Mouse (Mus musculus) liver, embryonic 12.5 days (tissue): ENCODE results near the gene Irak2. TPM values are rescaled to one million over a fixed set of nuclear protein-coding genes. Genes with fewer than 3 reads are reported as not detected.
A peak's percentile ranks its signal among the peaks of the same experiment; 100 is the strongest.

ENCODE experiments used
- ATAC-seq: fragments of 200-750 bp; cut with Nextera tagmentation; 2 replicates; pipeline ENCODE4 v1.8.0; 2017; ENCODE audit warnings: moderate number of reproducible peaks, mild to moderate bottlenecking, moderate library complexity
- H3K27ac ChIP-seq: fragments of 300-500 bp; sonication (generic); 2 replicates; pipeline ENCODE4 v1.5.1; 2016; ENCODE audit warnings: mild to moderate bottlenecking
- H3K27me3 ChIP-seq: fragments of 300-500 bp; sonication (generic); replicated peaks from 2 replicates; pipeline ENCODE4 v1.6.1; 2016; ENCODE audit warnings: mild to moderate bottlenecking, moderate library complexity
- H3K36me3 ChIP-seq: fragments of 300-500 bp; sonication (generic); 2 replicates; pipeline ENCODE4 v1.6.1; 2016; ENCODE audit warnings: mild to moderate bottlenecking, moderate library complexity
- H3K4me1 ChIP-seq: fragments of 300-500 bp; sonication (generic); 2 replicates; pipeline ENCODE4 v1.6.1; 2016
- H3K4me2 ChIP-seq: fragments of 300-500 bp; sonication (generic); 2 replicates; pipeline ENCODE4 v1.6.1; 2016; ENCODE audit warnings: mild to moderate bottlenecking, moderate library complexity
- H3K4me3 ChIP-seq: fragments of 300-500 bp; sonication (generic); 2 replicates; pipeline ENCODE4 v1.5.1; 2016; ENCODE audit warnings: mild to moderate bottlenecking, moderate library complexity
- H3K9ac ChIP-seq: fragments of 300-500 bp; sonication (generic); 2 replicates; pipeline ENCODE4 v1.6.1; 2016; ENCODE audit warnings: mild to moderate bottlenecking, moderate library complexity
- H3K9me3 ChIP-seq: fragments of 300-500 bp; sonication (generic); replicated peaks from 2 replicates; pipeline ENCODE4 v1.6.1; 2016; ENCODE audit warnings: mild to moderate bottlenecking, moderate library complexity
- WGBS: fragments of 180-500 bp; shearing (Covaris S2); methylation state at CpG from one replicate; pipeline ENCODE4 v1.1.7; 2016; ENCODE audit not compliant: insufficient replicate concordance; 5-methylcytosine and 5-hydroxymethylcytosine counted together
- polyA plus RNA-seq: library from polyadenylated mRNA; unstranded; fragments of >200 nt; fragmentation: Nextera tagmentation; extraction: Ambion mirVana; gene quantifications from 2 replicates; pipeline ENCODE4 v1.2.1, GENCODE M21; 2016

Irak2 gene
- polyA plus RNA-seq, 1 experiment from 2014 or later: 17.9 TPM

DNA sequence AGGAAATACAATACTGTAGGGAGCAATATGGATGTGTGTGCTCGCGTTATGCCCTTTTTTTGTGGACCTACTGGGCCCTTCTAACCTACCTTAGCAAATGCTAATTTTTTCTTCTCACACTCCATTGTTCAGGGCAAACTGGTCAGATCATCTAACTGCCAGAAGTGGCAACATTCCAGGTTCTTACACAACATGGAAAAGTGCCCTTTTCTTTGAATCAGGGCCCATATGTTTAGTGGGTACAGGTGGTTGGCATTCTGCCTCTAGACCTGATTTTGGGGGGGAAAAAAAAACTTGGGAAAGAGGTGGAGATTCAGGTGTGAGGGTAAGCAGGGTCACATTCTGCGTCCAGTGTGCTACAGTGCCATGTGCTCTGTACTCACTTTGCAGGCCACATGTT, 79.3 kb downstream of the Irak2 start:
- WGBS: 89% methylated on average over 3 of the region's 3 CpGs
- ATAC-seq: no peak
- H3K9me3 ChIP-seq: no peaks in the 10 kb centered on the region
- no peak overlapping the region for H3K4me2 ChIP-seq
- H3K36me3 ChIP-seq: peaks cover 98% of the 10 kb centered on the region
- no peak overlapping the region for H3K4me3 ChIP-seq
- H3K27ac ChIP-seq: no peak overlapping the region
- H3K27me3 ChIP-seq: no peaks in the 10 kb centered on the region
- H3K9ac ChIP-seq: no peak overlapping the region
- peaks cover 7% of the 10 kb centered on the region; the same call in 1 of the 2 replicates for H3K4me1 ChIP-seq

DNA sequence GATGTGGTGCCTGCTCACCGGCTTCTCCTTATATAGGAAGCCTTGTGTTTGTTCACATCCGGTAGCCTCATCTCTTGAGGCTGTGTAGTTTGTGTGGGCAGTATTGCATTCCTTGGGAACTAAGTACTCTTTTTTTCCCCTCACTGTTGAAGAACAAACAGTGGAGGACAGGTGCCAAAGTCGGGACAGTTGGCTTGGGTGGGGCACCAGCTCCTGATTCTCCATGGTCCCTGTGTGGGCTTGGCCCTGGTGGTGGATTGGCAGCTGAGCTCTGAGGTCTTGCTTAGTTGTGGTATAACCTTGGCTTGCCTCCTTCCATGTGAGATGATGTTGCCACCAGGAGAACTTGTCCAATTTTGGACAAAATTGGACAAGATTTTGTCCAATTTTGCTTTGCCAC, 81.6 kb downstream of the Irak2 start, which contains the start of gene Ghrl:
Gene Ghrl (minus strand): TSS at position 3 of the 400 bp plus-strand sequence.
- Histone ChIP-seq H3K4me3 (no peak within 1 kb of the TSS), H3K4me1 (peaks cover 7% of the 10 kb centered on the region; the same call in 1 of the 2 replicates), H3K9ac (no peak within 1 kb of the TSS), H3K27ac (peak within 1 kb of the TSS; percentile 32; the same call in 1 of the 2 replicates), H3K27me3 (no peaks in the 10 kb centered on the region), H3K4me2 (no peak within 1 kb of the TSS), H3K36me3 (peaks cover 98% of the 10 kb centered on the region), H3K9me3 (no peaks in the 10 kb centered on the region)
- ATAC-seq: no peak
- whole genome bisulfite sequencing: 87% methylated on average over 3 of the region's 3 CpGs

DNA sequence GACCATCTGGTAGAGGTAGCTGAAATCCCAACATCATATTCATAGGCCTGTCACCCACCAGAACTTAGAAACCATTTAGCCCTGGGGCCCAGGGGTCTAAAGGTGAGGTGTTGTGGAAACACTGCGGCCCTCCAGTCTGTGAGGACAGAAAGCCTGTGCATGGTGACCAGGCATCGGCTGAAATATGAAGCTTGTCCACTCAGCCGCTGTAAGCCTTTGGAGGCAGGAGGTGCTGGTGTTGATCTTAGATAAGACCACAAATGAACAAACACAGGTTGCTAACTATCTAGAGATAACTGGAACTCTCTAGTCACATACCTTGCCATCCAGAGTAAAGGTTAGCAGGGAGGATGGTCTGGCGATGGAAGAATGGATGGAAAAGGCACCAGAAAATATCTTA, 82.8 kb downstream of the Irak2 start:
- 0 out of 2 replicates have a peak overlapping the region, but pooled peaks have one; percentile 10 for H3K27ac ChIP-seq
- H3K9me3 ChIP-seq: no peaks in the 10 kb centered on the region
- 75% methylated on average over 4 of the region's 4 CpGs for WGBS
- peaks cover 7% of the 10 kb centered on the region; the same call in 1 of the 2 replicates for H3K4me1 ChIP-seq
- H3K9ac ChIP-seq: no peak overlapping the region
- H3K27me3 ChIP-seq: no peaks in the 10 kb centered on the region
- peaks cover 96% of the 10 kb centered on the region for H3K36me3 ChIP-seq
- no peak overlapping the region for H3K4me2 ChIP-seq
- no peak overlapping the region for H3K4me3 ChIP-seq
- ATAC-seq: peak; percentile 58

DNA sequence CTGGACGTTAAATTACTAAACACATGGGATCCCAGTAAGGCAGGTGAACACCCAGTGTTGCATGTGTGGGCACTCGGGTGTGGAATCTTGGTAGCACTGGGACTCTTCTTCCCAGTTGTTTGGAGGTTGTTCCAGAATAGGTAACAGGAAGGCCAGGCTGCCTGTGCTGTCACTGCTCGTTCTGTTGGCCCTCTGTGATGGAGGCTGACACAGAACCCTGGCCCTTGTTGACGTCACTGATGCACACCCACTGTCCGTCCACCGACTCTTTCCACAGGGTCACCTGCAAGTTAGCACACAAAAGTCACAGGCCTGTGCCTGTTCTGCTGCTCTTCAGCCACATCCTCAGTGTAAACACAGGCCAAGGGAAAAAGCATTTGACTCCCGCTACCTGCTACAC, 89.9 kb downstream of the Irak2 start:
- Histone ChIP-seq H3K9ac (no peak overlapping the region), H3K4me1 (no peaks in the 10 kb centered on the region), H3K9me3 (no peaks in the 10 kb centered on the region), H3K27ac (no peak overlapping the region), H3K4me2 (no peak overlapping the region), H3K36me3 (peaks cover 98% of the 10 kb centered on the region), H3K4me3 (no peak overlapping the region), H3K27me3 (no peaks in the 10 kb centered on the region)
- WGBS: 83% methylated on average over 7 of the region's 7 CpGs
- no peak for ATAC-seq

DNA sequence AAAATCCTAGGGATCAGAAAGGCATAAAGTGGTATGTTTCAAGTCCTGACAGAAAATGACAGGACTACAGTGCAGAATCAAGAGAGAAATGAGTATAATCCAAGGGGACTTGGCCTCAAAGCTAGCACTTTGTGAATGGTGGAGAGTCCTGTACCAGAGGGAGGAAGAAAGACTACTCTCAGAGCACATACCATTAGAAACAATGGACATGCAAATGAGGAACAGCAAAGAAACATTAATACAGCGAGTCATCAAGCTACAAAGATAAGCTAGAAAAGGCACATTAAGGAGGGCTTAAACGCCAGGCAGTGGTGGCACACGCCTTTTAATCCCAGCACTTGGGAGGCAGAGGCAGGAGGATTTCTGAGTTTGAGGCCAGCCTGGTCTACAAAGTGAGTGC, 93.0 kb downstream of the Irak2 start:
- H3K4me3 ChIP-seq: no peak overlapping the region
- no peak overlapping the region for H3K9ac ChIP-seq
- ATAC-seq: no peak
- WGBS: 68% methylated on average over 3 of the region's 3 CpGs
- H3K4me1 ChIP-seq: no peaks in the 10 kb centered on the region
- H3K36me3 ChIP-seq: peaks cover 99% of the 10 kb centered on the region
- no peaks in the 10 kb centered on the region for H3K27me3 ChIP-seq
- H3K4me2 ChIP-seq: no peak overlapping the region
- no peaks in the 10 kb centered on the region for H3K9me3 ChIP-seq
- no peak overlapping the region for H3K27ac ChIP-seq

DNA sequence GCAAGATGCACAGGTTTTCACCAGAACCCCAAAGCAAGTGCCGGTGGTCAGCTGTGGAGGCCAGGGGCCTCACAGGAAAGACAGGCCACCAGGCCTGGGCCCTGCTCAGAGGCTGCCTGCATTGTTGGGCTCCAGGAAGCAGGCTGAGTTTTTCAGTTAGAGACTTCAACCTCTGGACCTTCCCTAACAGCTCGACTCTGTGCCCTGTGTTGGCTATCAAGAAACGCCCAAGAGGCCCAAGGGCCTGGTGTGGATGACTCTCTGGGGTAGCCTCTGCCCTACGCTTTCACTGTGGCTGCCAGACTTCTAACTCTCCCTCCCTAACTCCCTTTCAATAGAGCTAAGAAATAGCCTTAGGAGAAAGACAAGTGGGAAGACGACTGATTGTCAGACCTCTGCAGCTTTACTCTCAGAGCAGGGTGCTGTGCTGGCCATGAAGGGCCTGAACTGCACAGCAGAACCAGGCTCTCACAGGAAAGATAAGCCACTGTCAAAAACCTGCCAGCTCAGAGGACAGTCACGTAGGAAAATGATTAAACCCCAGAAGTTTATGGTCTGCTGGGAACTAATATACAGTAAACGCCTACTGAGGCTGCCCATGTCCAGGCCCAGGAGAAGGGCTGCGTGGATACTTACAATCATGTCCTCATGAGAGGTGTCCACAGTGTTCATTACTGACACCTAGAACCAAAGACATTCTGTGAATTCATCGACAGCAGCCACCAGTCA, 99.2 kb downstream of the Irak2 start:
- no peak overlapping the region for H3K9ac ChIP-seq
- no peak overlapping the region for H3K27ac ChIP-seq
- H3K4me1 ChIP-seq: peaks cover 15% of the 10 kb centered on the region
- H3K4me3 ChIP-seq: no peak overlapping the region
- no peaks in the 10 kb centered on the region for H3K27me3 ChIP-seq
- ATAC-seq: no peak
- H3K4me2 ChIP-seq: no peak overlapping the region
- peaks cover 59% of the 10 kb centered on the region for H3K36me3 ChIP-seq
- 71% methylated on average over 9 of the region's 9 CpGs for WGBS
- no peaks in the 10 kb centered on the region for H3K9me3 ChIP-seq

DNA sequence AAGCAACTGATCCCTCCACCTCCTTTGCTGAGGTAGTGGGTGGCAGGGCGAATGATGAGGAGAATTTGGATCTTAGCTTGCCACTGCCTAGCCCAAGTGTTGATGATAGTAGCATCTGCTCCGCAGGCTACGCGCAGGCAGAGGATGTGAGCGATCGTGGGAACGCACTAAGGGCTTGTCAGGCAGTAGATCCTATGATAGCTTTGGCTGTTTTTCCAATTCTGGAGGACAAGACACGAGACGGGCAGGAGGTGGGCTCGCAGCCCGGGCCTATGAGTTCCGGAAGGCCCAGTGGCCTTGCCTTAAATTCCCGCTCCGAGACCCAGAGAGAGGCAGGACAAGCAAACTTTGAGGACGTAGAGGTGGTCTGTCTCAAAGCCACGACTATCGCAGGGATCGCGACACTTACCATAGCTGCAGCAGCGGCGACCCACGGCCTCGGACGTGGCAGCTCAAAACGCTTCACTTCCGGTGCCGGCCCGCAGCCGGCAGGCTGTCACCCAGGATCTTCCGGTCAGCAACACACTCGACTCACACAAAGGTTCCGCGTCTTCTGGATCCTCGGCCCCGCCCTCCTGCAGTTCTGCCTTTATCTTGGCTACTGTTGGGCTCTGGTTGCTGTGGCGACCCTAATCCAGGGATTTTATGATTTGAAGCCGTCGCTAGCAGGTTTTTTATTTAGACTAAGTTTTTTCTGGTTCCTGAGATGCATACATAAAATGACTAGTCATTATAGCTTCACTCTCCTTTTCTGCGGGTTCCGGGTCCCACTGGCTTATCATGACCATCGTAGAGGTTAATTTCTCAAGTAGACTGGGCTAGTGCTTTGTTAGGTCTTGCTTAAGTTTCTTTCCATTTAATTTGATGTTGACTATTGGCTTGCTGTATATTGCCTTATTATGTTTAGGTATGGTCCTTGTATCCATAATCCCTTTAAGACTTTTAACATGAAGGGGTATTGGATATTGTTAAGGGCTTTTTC, 102.3 kb downstream of the Irak2 start, which contains the start of gene Sec13:
Gene Sec13 (minus strand): TSS at position 508 of the 982 bp plus-strand sequence.
- H3K9ac ChIP-seq: peak within 1 kb of the TSS; percentile 86
- 6% methylated on average over 41 of the region's 41 CpGs for WGBS
- peaks cover 30% of the 10 kb centered on the region for H3K36me3 ChIP-seq
- peaks cover 23% of the 10 kb centered on the region for H3K4me1 ChIP-seq
- peak within 1 kb of the TSS; percentile 72 for H3K27ac ChIP-seq
- peak within 1 kb of the TSS; percentile 88 for H3K4me2 ChIP-seq
- H3K4me3 ChIP-seq: peak within 1 kb of the TSS; percentile 88
- H3K27me3 ChIP-seq: peaks cover 11% of the 10 kb centered on the region; the same call in 1 of the 2 replicates
- peak; percentile 81 for ATAC-seq
- no peaks in the 10 kb centered on the region for H3K9me3 ChIP-seq

DNA sequence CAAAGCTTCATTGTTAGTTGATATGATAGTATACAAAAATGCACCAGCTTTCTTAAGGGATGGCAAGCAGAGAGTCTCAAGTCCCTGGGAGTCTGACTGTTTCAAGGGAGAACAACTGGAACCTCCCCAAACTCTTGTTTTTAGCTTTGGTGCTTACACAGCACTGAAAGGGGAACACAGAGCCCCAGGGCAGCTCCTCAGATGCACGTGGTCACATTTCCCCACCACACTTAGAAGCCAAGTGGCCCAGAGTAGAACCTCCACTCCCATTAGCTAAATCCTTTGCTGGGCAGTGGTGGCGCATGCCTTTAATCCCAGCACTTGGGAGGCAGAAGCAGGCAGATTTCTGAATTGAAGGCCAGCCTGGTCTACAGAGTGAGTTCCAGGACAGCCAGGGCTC, 103.2 kb downstream of the Irak2 start:
- Histone ChIP-seq H3K9me3 (no peaks in the 10 kb centered on the region), H3K27me3 (peaks cover 19% of the 10 kb centered on the region), H3K4me1 (peaks cover 23% of the 10 kb centered on the region), H3K9ac (no peak overlapping the region), H3K4me2 (no peak overlapping the region), H3K27ac (no peak overlapping the region), H3K36me3 (peaks cover 21% of the 10 kb centered on the region), H3K4me3 (no peak overlapping the region)
- no peak for ATAC-seq
- 55% methylated on average over 2 of the region's 2 CpGs for WGBS

DNA sequence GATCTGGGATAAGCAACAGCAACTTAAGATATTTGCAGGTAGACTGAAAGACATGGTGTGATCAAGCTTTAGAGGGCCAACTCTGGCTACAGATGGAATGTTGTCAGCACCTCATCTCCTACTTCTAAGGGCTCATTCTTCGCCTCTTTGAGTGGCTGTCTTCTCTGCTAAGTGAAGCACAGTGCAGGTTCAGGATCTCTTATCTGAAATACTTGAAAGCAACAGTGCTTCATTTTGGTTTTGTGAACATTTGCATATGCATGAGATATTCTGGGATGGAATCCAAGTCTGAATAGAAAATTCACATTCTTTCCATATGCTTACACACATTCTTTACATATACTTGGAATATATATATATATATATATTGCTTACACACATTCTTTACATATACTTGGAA, 104.1 kb downstream of the Irak2 start:
- no peak for ATAC-seq

DNA sequence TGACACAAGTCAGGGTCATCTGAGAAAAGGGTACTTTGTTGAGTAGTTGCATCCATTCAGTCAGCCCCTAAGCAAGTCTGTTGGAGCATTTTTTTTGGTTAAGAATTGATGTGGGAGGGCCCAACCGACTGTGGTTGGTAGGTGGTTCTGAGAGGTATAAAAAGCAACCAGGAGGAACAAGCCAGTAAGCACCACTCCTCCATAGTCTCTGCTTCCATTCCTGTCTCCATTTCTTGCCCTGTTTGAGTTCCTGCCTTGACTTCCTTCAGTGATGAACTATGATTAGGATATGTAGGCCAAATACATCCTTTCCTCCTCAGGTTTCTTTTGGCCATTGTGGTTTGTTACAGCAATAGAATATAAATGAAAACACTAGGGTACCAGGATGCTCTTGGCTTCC, 104.8 kb downstream of the Irak2 start:
- WGBS: 27% methylated on average over 1 of the region's 1 CpGs
- Histone ChIP-seq H3K4me2 (no peak overlapping the region), H3K27me3 (peaks cover 32% of the 10 kb centered on the region), H3K27ac (no peak overlapping the region), H3K4me3 (no peak overlapping the region), H3K4me1 (peaks cover 23% of the 10 kb centered on the region), H3K9me3 (no peaks in the 10 kb centered on the region), H3K9ac (no peak overlapping the region), H3K36me3 (peaks cover 5% of the 10 kb centered on the region)
- ATAC-seq: no peak

More for the DNA sequence above, 104.1 kb downstream of the Irak2 start:
- H3K27ac ChIP-seq: no peak overlapping the region
- WGBS: 61% methylated on average over 1 of the region's 1 CpGs
- H3K9me3 ChIP-seq: no peaks in the 10 kb centered on the region
- no peak overlapping the region for H3K4me2 ChIP-seq
- H3K4me1 ChIP-seq: peaks cover 23% of the 10 kb centered on the region
- H3K36me3 ChIP-seq: peaks cover 13% of the 10 kb centered on the region
- no peak overlapping the region for H3K4me3 ChIP-seq
- peaks cover 26% of the 10 kb centered on the region for H3K27me3 ChIP-seq
- no peak overlapping the region for H3K9ac ChIP-seq
